Mouse (Mus musculus): ENCODE results near the gene Zfp961. TPM values are rescaled to one million over a fixed set of nuclear protein-coding genes. Genes with fewer than 3 reads are reported as not detected.

Gene Zfp961
- total RNA-seq, 1 experiment: 79.0 TPM

DNA sequence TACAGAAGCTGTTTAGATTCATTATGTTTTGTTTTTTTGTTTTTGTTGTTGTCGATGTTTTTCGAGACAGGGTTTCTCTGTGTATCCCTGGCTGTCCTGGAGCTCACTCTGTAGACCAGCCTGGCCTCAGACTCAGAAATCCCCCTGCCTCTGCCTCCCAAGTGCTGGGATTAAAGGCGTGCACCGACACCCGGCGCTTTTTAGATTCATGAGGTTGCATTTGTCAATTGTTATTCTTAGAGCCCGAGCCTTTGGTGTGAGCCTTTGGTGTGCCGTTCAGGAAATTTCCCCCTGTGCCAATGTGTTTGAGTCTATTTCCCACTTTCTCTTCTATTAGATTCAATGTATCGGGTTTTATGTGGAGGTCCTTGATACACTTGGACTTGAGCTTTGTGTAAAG, 3.8 kb downstream of the Zfp961 start:
- H3K36me3 ChIP-seq (ENCODE audit: control insufficient read depth, insufficient read depth, low read length, poor library complexity, severe bottlenecking): peaks cover 8% of the 10 kb centered on the region
- DNase-seq (ENCODE audit: low read depth, low spot score): no peak

DNA sequence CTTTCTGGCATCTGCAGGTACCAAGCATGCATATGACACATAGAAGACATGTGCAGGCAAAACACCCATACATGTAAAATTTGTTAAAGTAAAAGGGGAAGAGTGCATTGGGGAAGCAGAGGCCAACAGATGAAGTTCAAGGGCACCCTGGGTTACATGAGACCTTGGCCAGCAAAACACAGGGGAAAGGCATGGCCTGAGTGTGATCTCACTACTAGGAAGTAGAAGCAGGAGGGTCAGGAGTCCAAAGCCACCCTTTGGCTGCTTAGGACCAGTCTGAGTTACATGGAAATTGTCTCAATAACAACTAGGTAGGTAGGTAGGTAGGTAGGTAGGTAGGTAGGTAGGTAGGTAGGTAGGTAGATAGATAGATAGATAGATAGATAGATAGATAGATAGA, 9.6 kb downstream of the Zfp961 start:
- Histone ChIP-seq H3K36me3 (ENCODE audit: control insufficient read depth, insufficient read depth, low read length, poor library complexity, severe bottlenecking) (peaks cover 29% of the 10 kb centered on the region), H3K4me3 (ENCODE audit: insufficient read depth in 1 of 2, low read depth in 1 of 2, low read length in 2 of 2, poor library complexity in 1 of 2, severe bottlenecking in 1 of 2) (no peak overlapping the region), H3K27ac (ENCODE audit: insufficient read depth, low read depth, low read length, poor library complexity, severe bottlenecking) (no peak overlapping the region), H3K4me1 (ENCODE audit: control insufficient read depth in 2 of 2, insufficient read depth in 2 of 2, low read length in 2 of 2, poor library complexity in 1 of 2) (0 out of 4 replicates have a peak, but pooled peaks cover 0 to 2% of the 10 kb centered on the region in 2 experiments), H3K9ac (ENCODE audit: insufficient read depth, low read depth, low read length, poor library complexity, severe bottlenecking) (no peak overlapping the region), H3K9me3 (ENCODE audit: control insufficient read depth, insufficient read depth, low read depth, low read length) (no peaks in the 10 kb centered on the region)
- in situ Hi-C loops (cut with MboI; ENCODE audit: low sequenced_read_pairs in 2 of 2, unreplicated experiment in 2 of 2): no loop called here
- TF ChIP-seq ZC3H11A (IDR thresholded peaks at IDR 0.05; ENCODE audit: borderline replicate concordance, low read depth, low read length): no peak
- TF ChIP-seq HCFC1 (IDR thresholded peaks at IDR 0.05; ENCODE audit: borderline replicate concordance, insufficient read depth, low read length): no peak
- no peak for TF ChIP-seq MAFK (IDR thresholded peaks at IDR 0.05; ENCODE audit: insufficient read depth, low read depth, low read length)
- no peak for TF ChIP-seq ZNF384 (IDR thresholded peaks at IDR 0.05; ENCODE audit: low read depth, low read length)
- no peak for TF ChIP-seq CHD2 (IDR thresholded peaks at IDR 0.05; ENCODE audit: low read depth, low read length)
- DNase-seq (ENCODE audit: low read depth, low spot score): no peak

More for the DNA sequence above, 3.8 kb downstream of the Zfp961 start:
- peak overlapping the region in 1 of 2 experiments; percentile 12; a peak in 1 of 4 replicates for H3K4me3 ChIP-seq (ENCODE audit: insufficient read depth in 1 of 2, low read depth in 1 of 2, low read length in 2 of 2, poor library complexity in 1 of 2, severe bottlenecking in 1 of 2)
- H3K9ac ChIP-seq (ENCODE audit: insufficient read depth, low read depth, low read length, poor library complexity, severe bottlenecking): no peak overlapping the region
- H3K9me3 ChIP-seq (ENCODE audit: control insufficient read depth, insufficient read depth, low read depth, low read length): no peaks in the 10 kb centered on the region
- TF ChIP-seq ZNF384 (IDR thresholded peaks at IDR 0.05; ENCODE audit: low read depth, low read length): no peak
- no peak for TF ChIP-seq ZC3H11A (IDR thresholded peaks at IDR 0.05; ENCODE audit: borderline replicate concordance, low read depth, low read length)
- no peak for TF ChIP-seq HCFC1 (IDR thresholded peaks at IDR 0.05; ENCODE audit: borderline replicate concordance, insufficient read depth, low read length)
- TF ChIP-seq MAFK (IDR thresholded peaks at IDR 0.05; ENCODE audit: insufficient read depth, low read depth, low read length): no peak
- no peak for TF ChIP-seq CHD2 (IDR thresholded peaks at IDR 0.05; ENCODE audit: low read depth, low read length)
- no peak overlapping the region for H3K27ac ChIP-seq (ENCODE audit: insufficient read depth, low read depth, low read length, poor library complexity, severe bottlenecking)
- H3K4me1 ChIP-seq (ENCODE audit: control insufficient read depth in 2 of 2, insufficient read depth in 2 of 2, low read length in 2 of 2, poor library complexity in 1 of 2): peaks cover 3% of the 10 kb centered on the region in 2 experiments; a peak in 1 of 4 replicates
- in situ Hi-C loops (cut with MboI; ENCODE audit: low sequenced_read_pairs in 2 of 2, unreplicated experiment in 2 of 2): no loop called here

DNA sequence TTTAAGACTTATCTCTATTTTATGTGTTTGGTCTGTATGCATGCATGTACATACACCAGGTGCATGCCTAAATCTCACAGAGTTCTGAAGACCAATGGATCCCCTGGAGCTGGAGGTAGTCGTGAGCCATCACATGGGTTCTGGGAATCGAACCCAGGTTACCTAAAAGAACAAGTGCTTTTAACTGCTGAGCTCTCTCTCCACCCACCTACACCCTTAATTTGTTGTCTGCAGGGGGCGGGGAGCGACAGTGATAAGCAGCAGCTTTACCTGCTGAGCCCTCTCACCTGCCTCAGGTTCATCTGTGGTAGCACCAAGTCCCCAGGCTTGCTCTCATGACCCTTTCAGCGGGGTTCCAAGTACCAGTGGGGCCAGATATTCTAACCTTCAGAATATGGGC, 11.0 kb downstream of the Zfp961 start:
- H3K9me3 ChIP-seq (ENCODE audit: control insufficient read depth, insufficient read depth, low read depth, low read length): no peaks in the 10 kb centered on the region; the same call in 1 of the 2 replicates
- H3K36me3 ChIP-seq (ENCODE audit: control insufficient read depth, insufficient read depth, low read length, poor library complexity, severe bottlenecking): peaks cover 38% of the 10 kb centered on the region
- in situ Hi-C loops (cut with MboI; ENCODE audit: low sequenced_read_pairs in 2 of 2, unreplicated experiment in 2 of 2): no loop called here
- 0 out of 4 replicates have a peak, but pooled peaks cover 0 to 2% of the 10 kb centered on the region in 2 experiments for H3K4me1 ChIP-seq (ENCODE audit: control insufficient read depth in 2 of 2, insufficient read depth in 2 of 2, low read length in 2 of 2, poor library complexity in 1 of 2)
- no peak overlapping the region for H3K27ac ChIP-seq (ENCODE audit: insufficient read depth, low read depth, low read length, poor library complexity, severe bottlenecking)
- TF ChIP-seq ZNF384 (IDR thresholded peaks at IDR 0.05; ENCODE audit: low read depth, low read length) (no peak), CHD2 (IDR thresholded peaks at IDR 0.05; ENCODE audit: low read depth, low read length) (no peak), MAFK (IDR thresholded peaks at IDR 0.05; ENCODE audit: insufficient read depth, low read depth, low read length) (no peak)
- H3K4me3 ChIP-seq (ENCODE audit: insufficient read depth in 1 of 2, low read depth in 1 of 2, low read length in 2 of 2, poor library complexity in 1 of 2, severe bottlenecking in 1 of 2): no peak overlapping the region
- no peak for DNase-seq (ENCODE audit: low read depth, low spot score)
- H3K9ac ChIP-seq (ENCODE audit: insufficient read depth, low read depth, low read length, poor library complexity, severe bottlenecking): no peak overlapping the region

DNA sequence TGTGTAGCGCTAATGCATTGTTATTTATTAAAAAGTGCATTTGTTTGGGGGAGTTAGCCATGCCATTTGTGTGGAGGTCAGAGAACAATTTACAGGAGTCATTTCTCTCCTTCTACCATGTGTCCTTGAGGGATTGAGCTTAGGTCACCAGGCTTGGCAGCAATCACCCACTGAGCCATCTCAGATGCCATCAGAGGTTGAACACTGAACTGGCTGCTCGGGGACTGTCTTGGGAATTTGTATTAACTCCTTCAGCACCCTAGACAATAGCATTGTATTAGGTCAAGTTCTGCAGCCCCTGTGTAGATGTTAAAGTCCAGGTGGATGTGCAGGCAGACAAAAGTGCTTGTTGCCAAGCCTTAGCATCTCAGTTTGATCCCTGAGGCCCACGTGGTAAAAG, 13.2 kb downstream of the Zfp961 start:
- no peaks in the 10 kb centered on the region; the same call in 1 of the 2 replicates for H3K9me3 ChIP-seq (ENCODE audit: control insufficient read depth, insufficient read depth, low read depth, low read length)
- H3K27ac ChIP-seq (ENCODE audit: insufficient read depth, low read depth, low read length, poor library complexity, severe bottlenecking): no peak overlapping the region
- DNase-seq (ENCODE audit: low read depth, low spot score): no peak
- no peak overlapping the region for H3K4me3 ChIP-seq (ENCODE audit: insufficient read depth in 1 of 2, low read depth in 1 of 2, low read length in 2 of 2, poor library complexity in 1 of 2, severe bottlenecking in 1 of 2)
- in situ Hi-C loops (cut with MboI; ENCODE audit: low sequenced_read_pairs in 2 of 2, unreplicated experiment in 2 of 2): no loop called here
- peaks cover 51% of the 10 kb centered on the region for H3K36me3 ChIP-seq (ENCODE audit: control insufficient read depth, insufficient read depth, low read length, poor library complexity, severe bottlenecking)
- 0 out of 4 replicates have a peak, but pooled peaks cover 0 to 2% of the 10 kb centered on the region in 2 experiments for H3K4me1 ChIP-seq (ENCODE audit: control insufficient read depth in 2 of 2, insufficient read depth in 2 of 2, low read length in 2 of 2, poor library complexity in 1 of 2)
- no peak overlapping the region for H3K9ac ChIP-seq (ENCODE audit: insufficient read depth, low read depth, low read length, poor library complexity, severe bottlenecking)
- no peak for TF ChIP-seq ZNF384 (IDR thresholded peaks at IDR 0.05; ENCODE audit: low read depth, low read length)
- no peak for TF ChIP-seq MAFK (IDR thresholded peaks at IDR 0.05; ENCODE audit: insufficient read depth, low read depth, low read length)
- no peak for TF ChIP-seq HCFC1 (IDR thresholded peaks at IDR 0.05; ENCODE audit: borderline replicate concordance, insufficient read depth, low read length)
- no peak for TF ChIP-seq ZC3H11A (IDR thresholded peaks at IDR 0.05; ENCODE audit: borderline replicate concordance, low read depth, low read length)
- no peak for TF ChIP-seq CHD2 (IDR thresholded peaks at IDR 0.05; ENCODE audit: low read depth, low read length)

DNA sequence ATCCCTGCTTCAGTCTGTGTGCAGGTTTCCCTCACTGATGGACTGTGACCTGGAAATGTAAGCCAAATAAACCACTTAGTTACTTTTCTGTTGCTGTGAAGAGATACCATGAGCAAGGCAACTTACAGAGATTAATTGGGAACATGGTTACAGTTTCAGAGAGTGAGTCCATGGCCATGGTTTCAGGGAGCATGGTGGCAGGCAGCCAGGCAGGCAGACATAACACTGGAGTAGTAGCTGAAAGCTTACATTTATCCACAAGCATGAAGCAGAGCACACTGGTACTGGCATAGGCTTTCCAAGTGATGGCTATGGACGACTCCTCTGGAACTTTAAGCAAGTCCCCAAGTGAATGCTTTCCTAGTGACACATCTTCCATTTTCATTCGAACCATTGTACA, 14.3 kb downstream of the Zfp961 start:
- Histone ChIP-seq H3K36me3 (ENCODE audit: control insufficient read depth, insufficient read depth, low read length, poor library complexity, severe bottlenecking) (peaks cover 47% of the 10 kb centered on the region), H3K9me3 (ENCODE audit: control insufficient read depth, insufficient read depth, low read depth, low read length) (no peaks in the 10 kb centered on the region; the same call in 1 of the 2 replicates), H3K4me1 (ENCODE audit: control insufficient read depth in 2 of 2, insufficient read depth in 2 of 2, low read length in 2 of 2, poor library complexity in 1 of 2) (0 out of 4 replicates have a peak, but pooled peaks cover 0 to 2% of the 10 kb centered on the region in 2 experiments), H3K27ac (ENCODE audit: insufficient read depth, low read depth, low read length, poor library complexity, severe bottlenecking) (no peak overlapping the region), H3K4me3 (ENCODE audit: insufficient read depth in 1 of 2, low read depth in 1 of 2, low read length in 2 of 2, poor library complexity in 1 of 2, severe bottlenecking in 1 of 2) (no peak overlapping the region), H3K9ac (ENCODE audit: insufficient read depth, low read depth, low read length, poor library complexity, severe bottlenecking) (no peak overlapping the region)
- no peak for DNase-seq (ENCODE audit: low read depth, low spot score)
- in situ Hi-C loops (cut with MboI; ENCODE audit: low sequenced_read_pairs in 2 of 2, unreplicated experiment in 2 of 2): no loop called here
- no peak for TF ChIP-seq ZNF384 (IDR thresholded peaks at IDR 0.05; ENCODE audit: low read depth, low read length)
- no peak for TF ChIP-seq MAFK (IDR thresholded peaks at IDR 0.05; ENCODE audit: insufficient read depth, low read depth, low read length)
- TF ChIP-seq HCFC1 (IDR thresholded peaks at IDR 0.05; ENCODE audit: borderline replicate concordance, insufficient read depth, low read length): no peak
- TF ChIP-seq CHD2 (IDR thresholded peaks at IDR 0.05; ENCODE audit: low read depth, low read length): no peak
- TF ChIP-seq ZC3H11A (IDR thresholded peaks at IDR 0.05; ENCODE audit: borderline replicate concordance, low read depth, low read length): no peak
